9 mouse cellular contexts compared by ENCODE assay signal in the genomic region with DNA sequence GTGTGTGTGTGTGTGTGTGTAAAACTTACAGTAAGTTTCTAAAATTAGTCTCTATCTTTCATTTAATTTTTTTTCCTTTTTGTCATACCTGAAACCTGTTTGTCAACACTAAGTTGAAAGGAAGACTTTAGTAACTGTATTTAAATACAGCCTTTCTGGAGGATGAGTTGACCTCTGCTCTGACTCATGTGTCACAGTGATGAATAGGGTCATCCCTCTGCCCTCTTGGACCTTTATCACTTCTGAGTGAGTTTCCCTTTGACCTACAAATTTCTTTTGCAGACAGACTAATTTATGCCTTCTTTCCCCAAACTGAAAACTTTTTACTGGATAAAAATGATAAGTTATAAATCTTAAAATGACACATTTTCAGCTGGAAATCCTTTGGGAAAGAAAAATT.
"Had no signal": no experiment of that assay in that cellular context is flagged by ENCODE, and none has a peak within 500 bp of the region (broad histone marks: within the 10 kb centered on the region; RNA-seq: fewer than 3 reads in every experiment).

No protein-coding gene starts in this region.

- DNase-seq: kidney, adult 18-20 months; kidney, postnatal 10 days; kidney, postnatal 4 days; left cerebral cortex, postnatal 4 days; lung, embryonic 14.5 days; lung, postnatal 10 days; lung, postnatal 4 days; spleen, adult 18-20 months; thymus, postnatal 36 days had no signal
